Mouse (Mus musculus) midbrain, embryonic 10.5 days (tissue): Measurements from ENCODE around the gene Ndufb7. TPM values are rescaled to one million over a fixed set of nuclear protein-coding genes. Genes with fewer than 3 reads are reported as not detected.
"Not testable (repeated sequence)": the region's sequence is repeated elsewhere in the genome, so short reads cannot be mapped to it uniquely, and the experiment has no call there.

Experiments used
- DNase-seq: peaks from one replicate; pipeline ENCODE4 v3.0.0-alpha.2; 2017; ENCODE audit warnings: low spot score
- H3K27ac ChIP-seq: fragments of 300-500 bp; sonication (generic); replicated peaks from 2 replicates; pipeline ENCODE4 v1.5.1; 2016; ENCODE audit warnings: mild to moderate bottlenecking
- H3K27me3 ChIP-seq: fragments of 300-500 bp; sonication (generic); 2 replicates; pipeline ENCODE4 v1.6.1; 2016; ENCODE audit warnings: low read depth, mild to moderate bottlenecking; ENCODE audit not compliant: poor library complexity, severe bottlenecking
- H3K36me3 ChIP-seq: fragments of 300-500 bp; sonication (generic); 2 replicates; pipeline ENCODE4 v1.6.1; 2016; ENCODE audit warnings: mild to moderate bottlenecking, moderate library complexity
- H3K4me1 ChIP-seq: fragments of 300-500 bp; sonication (generic); 2 replicates; pipeline ENCODE4 v1.6.1; 2016
- H3K4me3 ChIP-seq: fragments of 300-500 bp; sonication (generic); 2 replicates; pipeline ENCODE4 v1.5.1; 2016; ENCODE audit warnings: mild to moderate bottlenecking, moderate library complexity
- H3K9me3 ChIP-seq: fragments of 300-500 bp; sonication (generic); replicated peaks from 2 replicates; pipeline ENCODE4 v1.6.1; 2016; ENCODE audit warnings: mild to moderate bottlenecking
- WGBS: fragments of 180-500 bp; shearing (Covaris S2); methylation state at CpG from one replicate; pipeline ENCODE4 v1.1.7; 2016; 5-methylcytosine and 5-hydroxymethylcytosine counted together
- polyA plus RNA-seq: library from polyadenylated mRNA; unstranded; fragments of >200 nt; fragmentation: Nextera tagmentation; extraction: Ambion mirVana; gene quantifications from 2 replicates; pipeline ENCODE4 v1.2.1, GENCODE M21; 2016

The Ndufb7 gene
- polyA plus RNA-seq, 1 experiment from 2014 or later, result 354 TPM

DNA sequence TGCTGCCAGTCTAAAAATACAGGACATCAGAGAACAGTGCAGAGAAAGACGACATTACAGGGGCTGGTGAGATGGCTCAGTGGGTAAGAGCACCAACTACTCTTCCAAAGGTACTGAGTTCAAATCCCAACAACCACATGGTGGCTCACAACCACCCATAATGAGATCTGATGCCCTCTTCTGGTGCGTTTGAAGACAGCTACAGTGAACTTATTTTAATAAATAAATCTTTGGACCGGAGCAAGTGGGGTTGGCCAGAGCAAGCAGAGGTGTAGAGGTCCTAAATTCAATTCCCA lies 28.5 kb downstream of the Ndufb7 start:
- WGBS, result 64% methylated on average over 3 of the region's 3 CpGs
- peaks cover 34% of the 10 kb centered on the region for H3K4me1 ChIP-seq
- H3K27me3 ChIP-seq, H3K9me3 ChIP-seq, DNase-seq: not testable (repeated sequence)
- peaks cover 20% of the 10 kb centered on the region for H3K36me3 ChIP-seq
- H3K27ac ChIP-seq, result peak overlapping the region; percentile 96
- H3K4me3 ChIP-seq, result peak overlapping the region; percentile 82

DNA sequence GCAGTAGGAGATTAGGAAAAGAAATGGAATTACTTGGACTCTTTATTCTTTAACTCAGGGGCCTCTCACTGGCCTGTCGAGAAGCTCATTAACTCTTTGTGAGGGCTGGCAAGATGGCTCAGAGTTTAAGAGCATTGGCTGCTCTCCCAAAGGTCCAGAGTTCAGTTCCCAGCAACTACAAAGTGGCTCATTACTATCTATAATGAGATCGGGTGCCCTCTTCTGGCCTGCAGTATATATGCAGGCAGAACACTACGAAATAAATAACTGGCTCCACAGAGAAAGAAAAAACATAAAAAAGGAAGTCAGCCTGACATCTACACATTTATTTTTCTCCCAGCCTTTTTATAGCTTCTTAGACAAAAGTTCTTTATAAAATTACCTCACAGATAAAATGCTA lies 29.9 kb downstream of the Ndufb7 start:
- no peak for DNase-seq
- Histone ChIP-seq H3K9me3 (no peaks in the 10 kb centered on the region), H3K27ac (no peak overlapping the region), H3K4me3 (no peak overlapping the region), H3K27me3 (no peaks in the 10 kb centered on the region), H3K36me3 (peaks cover 10% of the 10 kb centered on the region), H3K4me1 (peaks cover 30% of the 10 kb centered on the region)
- 21% methylated on average over 3 of the region's 3 CpGs for WGBS

DNA sequence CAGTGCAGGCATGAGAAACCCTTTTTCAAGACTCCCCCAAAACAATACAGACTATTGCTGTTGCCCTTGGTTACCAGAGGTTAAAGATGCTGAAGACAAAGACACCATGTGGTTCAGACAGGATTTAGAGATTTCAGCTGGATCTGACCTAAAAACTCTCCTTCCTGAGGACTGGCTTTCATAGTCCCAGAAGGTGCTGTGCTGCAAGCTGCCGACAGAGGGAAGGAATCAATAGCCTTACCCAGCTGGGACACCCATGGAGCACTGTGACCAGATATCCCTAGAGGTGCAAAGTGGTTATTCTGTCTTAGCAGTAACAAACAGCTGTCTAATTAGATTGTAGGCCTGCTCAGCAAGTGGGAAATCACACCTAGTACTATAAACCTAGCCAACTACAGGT lies 31.7 kb downstream of the Ndufb7 start:
- Histone ChIP-seq H3K4me1 (peaks cover 14% of the 10 kb centered on the region), H3K27me3 (no peaks in the 10 kb centered on the region)
- 0% methylated on average over 1 of the region's 1 CpGs for WGBS

DNA sequence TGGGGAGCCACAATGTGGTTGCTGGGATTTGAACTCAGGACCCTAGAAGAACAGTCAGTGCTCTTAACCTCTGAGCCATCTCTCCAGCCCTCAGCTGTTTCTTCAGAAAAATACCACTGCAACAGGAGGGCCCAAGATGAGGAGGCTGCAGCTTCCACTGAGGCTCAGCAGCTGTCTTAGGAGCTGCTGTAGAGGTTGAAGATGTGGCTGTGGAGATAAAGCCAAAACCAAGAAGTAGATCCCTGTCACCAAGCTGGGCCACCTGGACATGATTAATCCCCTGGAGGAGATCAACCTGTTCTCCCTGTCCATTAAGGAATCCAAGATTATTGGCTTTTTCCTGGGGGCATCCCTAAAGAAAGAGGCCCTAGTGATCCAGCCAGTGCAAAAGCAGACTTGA lies 33.3 kb downstream of the Ndufb7 start:
- Histone ChIP-seq H3K9me3 (no peaks in the 10 kb centered on the region), H3K27ac (no peak overlapping the region), H3K4me1 (peaks cover 9% of the 10 kb centered on the region), H3K4me3 (no peak overlapping the region), H3K27me3 (no peaks in the 10 kb centered on the region), H3K36me3 (no peaks in the 10 kb centered on the region)
- no peak for DNase-seq

More for the DNA sequence above, 31.7 kb downstream of the Ndufb7 start:
- Histone ChIP-seq H3K9me3 (no peaks in the 10 kb centered on the region), H3K36me3 (no peaks in the 10 kb centered on the region), H3K27ac (no peak overlapping the region), H3K4me3 (no peak overlapping the region)
- peak; percentile 43 for DNase-seq

DNA sequence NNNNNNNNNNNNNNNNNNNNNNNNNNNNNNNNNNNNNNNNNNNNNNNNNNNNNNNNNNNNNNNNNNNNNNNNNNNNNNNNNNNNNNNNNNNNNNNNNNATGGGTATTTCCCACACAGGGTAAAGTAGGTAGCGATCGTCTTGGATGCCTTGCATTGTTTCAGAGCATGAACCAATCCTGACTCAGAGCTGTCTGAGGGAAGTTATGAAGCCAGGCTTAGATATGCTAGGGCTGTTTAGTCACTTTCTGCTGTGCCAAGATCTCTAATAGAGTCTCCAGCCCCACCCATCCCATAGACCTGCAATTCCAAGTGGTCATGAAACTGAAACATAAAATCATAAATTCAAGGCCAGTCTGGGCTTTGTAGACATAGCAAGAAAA lies 36.2 kb downstream of the Ndufb7 start:
- no peak overlapping the region for H3K4me3 ChIP-seq
- DNase-seq, result no peak
- no peaks in the 10 kb centered on the region for H3K9me3 ChIP-seq
- H3K4me1 ChIP-seq, result peaks cover 16% of the 10 kb centered on the region
- H3K27me3 ChIP-seq, result no peaks in the 10 kb centered on the region
- 98% methylated on average over 2 of the region's 2 CpGs for WGBS
- no peaks in the 10 kb centered on the region for H3K36me3 ChIP-seq
- H3K27ac ChIP-seq, result no peak overlapping the region

DNA sequence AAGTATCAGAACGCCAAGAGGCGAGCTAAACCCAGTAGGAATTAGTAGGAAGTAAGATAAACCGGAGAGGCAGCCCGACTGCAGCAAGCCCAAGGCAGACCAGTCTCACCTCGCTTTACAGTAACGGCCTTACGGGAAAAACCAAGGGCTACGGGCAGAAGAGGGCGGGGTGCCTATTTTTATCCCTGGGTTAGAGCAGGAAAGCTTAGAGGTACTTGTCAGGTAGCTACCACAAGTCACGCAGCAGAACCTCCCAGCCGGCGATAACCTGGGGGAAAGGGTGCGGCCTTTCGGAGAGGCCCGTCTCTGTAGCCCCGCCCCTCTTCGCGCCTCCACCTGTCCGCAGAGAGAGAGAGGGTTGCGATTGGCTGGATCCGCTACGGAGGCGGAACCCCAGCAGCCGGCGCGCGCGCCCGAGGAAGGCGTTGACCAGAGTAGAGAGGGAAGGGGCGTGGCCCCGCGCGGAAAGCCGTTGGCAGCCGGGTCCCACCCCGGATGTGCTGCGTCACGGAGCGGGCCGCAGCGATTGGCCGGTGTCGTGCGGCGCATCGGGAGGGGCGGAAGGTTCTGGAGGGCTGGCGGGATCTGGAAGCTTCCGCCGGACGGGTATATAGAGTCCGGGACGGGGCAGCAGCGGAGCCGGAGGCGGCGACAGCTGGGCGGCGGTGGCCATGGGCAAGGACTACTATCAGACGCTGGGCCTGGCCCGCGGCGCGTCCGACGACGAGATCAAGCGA lies 41.4 kb downstream of the Ndufb7 start, which contains the start of the genes Tecr and Dnajb1:
Tecr (minus strand) TSS at position 311 of the 737 bp plus-strand sequence.
Dnajb1 (plus strand) TSS at position 533 of the 737 bp plus-strand sequence.
- Histone ChIP-seq H3K36me3 (peaks cover 34% of the 10 kb centered on the region), H3K27me3 (no peaks in the 10 kb centered on the region), H3K9me3 (no peaks in the 10 kb centered on the region), H3K4me1 (peaks cover 20% of the 10 kb centered on the region), H3K27ac (peak within 1 kb of the TSS; percentile 97), H3K4me3 (peak within 1 kb of the TSS; percentile 81)
- DNase-seq, result peak; percentile 99
- under 1% methylated on average over 69 of the region's 69 CpGs for WGBS

DNA sequence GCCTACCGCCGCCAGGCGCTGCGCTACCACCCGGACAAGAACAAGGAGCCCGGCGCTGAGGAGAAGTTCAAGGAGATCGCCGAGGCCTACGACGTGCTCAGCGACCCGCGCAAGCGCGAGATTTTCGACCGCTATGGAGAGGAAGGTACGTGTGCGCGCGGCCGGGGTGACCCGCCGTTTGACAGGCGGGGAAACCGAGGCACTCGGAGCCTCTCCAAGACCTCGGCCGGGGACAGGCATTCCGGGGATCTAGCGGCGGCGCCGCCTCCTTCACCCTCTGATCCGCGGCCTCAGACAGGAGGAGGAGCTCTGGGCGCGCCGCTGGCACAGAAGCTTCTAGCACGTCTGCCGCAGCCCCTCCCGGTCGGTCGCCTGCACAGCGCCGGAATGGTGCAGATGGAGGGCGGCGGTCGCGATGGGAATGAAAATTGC lies 41.9 kb downstream of the Ndufb7 start:
- peak overlapping the region; percentile 97 for H3K27ac ChIP-seq
- peaks cover 20% of the 10 kb centered on the region for H3K4me1 ChIP-seq
- DNase-seq, result peak; percentile 81
- no peaks in the 10 kb centered on the region for H3K27me3 ChIP-seq
- WGBS, result under 1% methylated on average over 51 of the region's 51 CpGs
- peaks cover 40% of the 10 kb centered on the region for H3K36me3 ChIP-seq
- H3K4me3 ChIP-seq, result peak overlapping the region; percentile 81
- no peaks in the 10 kb centered on the region for H3K9me3 ChIP-seq

DNA sequence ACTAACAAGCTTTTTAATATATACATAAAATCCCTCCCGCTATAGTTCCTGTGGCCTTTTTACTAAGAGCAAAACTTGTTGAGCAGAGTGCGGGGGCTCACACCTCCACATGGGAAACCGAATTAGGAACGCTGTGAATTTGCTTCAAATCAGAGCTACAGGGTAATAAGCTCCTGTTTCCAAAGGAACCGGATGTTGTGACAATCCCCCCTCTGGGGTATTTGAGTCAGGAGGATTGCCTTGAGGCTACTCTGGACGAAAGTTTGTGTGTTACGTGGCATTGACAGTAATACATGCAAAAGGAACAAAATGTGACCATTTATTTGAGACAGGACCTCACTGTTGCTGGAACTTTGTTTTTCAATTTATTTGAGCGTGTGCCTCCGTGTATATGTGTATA lies 42.6 kb downstream of the Ndufb7 start:
- WGBS, result 52% methylated on average over 9 of the region's 9 CpGs
- DNase-seq, result no peak
- no peaks in the 10 kb centered on the region for H3K27me3 ChIP-seq

DNA sequence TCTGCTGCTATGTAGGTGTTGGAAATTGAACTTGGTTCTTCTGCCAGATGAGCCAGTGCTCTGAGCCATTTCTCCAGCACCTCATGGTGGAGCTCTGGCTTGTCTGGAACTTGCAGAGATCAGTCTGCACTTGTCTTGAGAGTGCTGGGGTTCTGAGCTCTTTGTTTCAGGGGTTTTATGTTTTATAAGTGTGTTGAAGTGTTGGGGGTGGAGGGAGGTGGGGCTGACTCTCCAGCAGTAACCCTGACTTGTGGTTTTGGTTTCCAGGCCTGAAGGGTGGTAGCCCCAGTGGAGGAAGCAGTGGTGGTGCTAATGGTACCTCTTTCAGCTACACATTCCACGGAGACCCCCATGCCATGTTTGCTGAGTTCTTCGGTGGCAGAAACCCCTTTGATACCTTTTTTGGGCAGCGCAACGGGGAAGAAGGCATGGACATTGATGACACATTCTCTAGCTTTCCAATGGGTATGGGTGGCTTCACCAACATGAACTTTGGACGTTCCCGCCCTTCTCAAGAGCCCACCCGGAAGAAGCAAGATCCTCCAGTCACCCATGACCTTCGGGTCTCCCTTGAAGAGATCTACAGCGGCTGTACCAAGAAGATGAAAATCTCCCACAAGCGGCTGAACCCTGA lies 43.2 kb downstream of the Ndufb7 start:
- Histone ChIP-seq H3K9me3 (no peaks in the 10 kb centered on the region), H3K27me3 (no peaks in the 10 kb centered on the region), H3K4me1 (peaks cover 20% of the 10 kb centered on the region), H3K36me3 (peaks cover 51% of the 10 kb centered on the region), H3K27ac (no peak overlapping the region), H3K4me3 (peak overlapping the region; percentile 81)
- DNase-seq, result no peak
- 96% methylated on average over 10 of the region's 10 CpGs for WGBS

More for the DNA sequence above, 42.6 kb downstream of the Ndufb7 start:
- Histone ChIP-seq H3K27ac (peak overlapping the region; percentile 97), H3K36me3 (peaks cover 46% of the 10 kb centered on the region), H3K4me3 (peak overlapping the region; percentile 81), H3K9me3 (no peaks in the 10 kb centered on the region), H3K4me1 (peaks cover 20% of the 10 kb centered on the region)

DNA sequence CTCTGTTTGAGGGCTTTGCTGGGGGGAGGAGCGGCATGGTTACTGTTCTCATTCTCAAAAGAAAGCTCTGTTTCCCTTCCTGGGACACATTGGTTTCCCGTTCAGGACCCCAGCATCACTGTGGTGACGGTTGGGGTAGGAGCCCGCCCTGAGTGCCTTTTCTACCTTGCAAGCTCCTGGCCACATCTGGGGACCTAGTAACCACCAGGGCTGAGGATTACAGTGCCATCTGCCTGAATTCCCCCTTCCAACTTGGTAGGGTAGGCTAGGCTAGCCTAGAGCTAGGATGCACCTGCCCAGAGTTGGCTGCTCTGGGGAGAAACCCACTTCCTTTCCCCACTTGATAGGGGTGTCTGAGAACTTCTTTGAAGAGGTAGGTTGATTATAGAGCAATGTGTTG lies 45.5 kb downstream of the Ndufb7 start:
- peaks cover 51% of the 10 kb centered on the region for H3K36me3 ChIP-seq
- H3K4me3 ChIP-seq, result no peak overlapping the region
- 94% methylated on average over 4 of the region's 4 CpGs for WGBS
- no peaks in the 10 kb centered on the region for H3K27me3 ChIP-seq
- H3K4me1 ChIP-seq, result peaks cover 18% of the 10 kb centered on the region
- no peaks in the 10 kb centered on the region for H3K9me3 ChIP-seq
- DNase-seq, result no peak
- no peak overlapping the region for H3K27ac ChIP-seq

DNA sequence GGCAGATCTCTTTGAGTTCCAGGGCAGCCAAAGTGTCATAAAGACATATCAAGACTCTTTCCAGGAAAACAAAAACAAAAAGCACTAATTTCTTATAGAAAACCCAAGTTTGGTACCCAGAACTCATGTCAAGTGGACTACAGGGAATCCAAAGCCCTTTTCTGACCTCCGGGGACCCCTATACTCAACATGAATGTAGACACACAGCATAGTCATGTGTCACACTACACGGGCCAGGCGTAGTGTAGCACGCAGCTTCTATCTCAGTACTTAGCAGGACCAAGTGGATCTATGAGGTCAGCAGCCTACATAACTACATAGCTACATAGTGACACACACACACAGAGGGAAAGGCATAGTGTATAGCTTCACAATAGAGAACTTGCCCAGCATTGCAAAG lies 47.2 kb downstream of the Ndufb7 start:
- DNase-seq, result no peak
- H3K27me3 ChIP-seq, result no peaks in the 10 kb centered on the region
- H3K4me1 ChIP-seq, result peaks cover 11% of the 10 kb centered on the region
- peaks cover 51% of the 10 kb centered on the region for H3K36me3 ChIP-seq
- 92% methylated on average over 4 of the region's 4 CpGs for WGBS
- H3K4me3 ChIP-seq, result no peak overlapping the region
- no peaks in the 10 kb centered on the region for H3K9me3 ChIP-seq
- H3K27ac ChIP-seq, result no peak overlapping the region

DNA sequence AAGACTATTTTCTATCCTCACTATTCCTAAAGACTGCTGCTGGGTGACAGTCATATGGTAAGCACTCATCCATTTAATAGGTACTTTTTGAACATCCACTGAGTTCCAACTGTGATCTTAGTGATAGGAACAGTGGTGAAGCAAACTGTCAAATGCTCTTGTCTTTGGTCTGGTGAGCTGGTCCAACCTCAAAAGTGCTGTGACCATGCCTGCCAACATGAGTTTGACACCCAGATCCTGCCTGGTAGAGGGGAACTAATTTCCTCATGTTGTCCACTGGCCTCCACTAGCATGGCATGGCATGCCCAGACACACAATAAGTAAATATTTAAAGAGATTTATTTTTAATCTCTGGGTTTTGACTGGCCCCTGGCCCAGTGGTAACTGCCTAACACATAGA lies 50.2 kb downstream of the Ndufb7 start:
- Histone ChIP-seq H3K36me3 (peaks cover 28% of the 10 kb centered on the region), H3K27ac (no peak overlapping the region), H3K27me3 (peaks cover 6% of the 10 kb centered on the region; the same call in 1 of the 2 replicates), H3K4me1 (no peaks in the 10 kb centered on the region), H3K4me3 (no peak overlapping the region), H3K9me3 (no peaks in the 10 kb centered on the region)
- no peak for DNase-seq

DNA sequence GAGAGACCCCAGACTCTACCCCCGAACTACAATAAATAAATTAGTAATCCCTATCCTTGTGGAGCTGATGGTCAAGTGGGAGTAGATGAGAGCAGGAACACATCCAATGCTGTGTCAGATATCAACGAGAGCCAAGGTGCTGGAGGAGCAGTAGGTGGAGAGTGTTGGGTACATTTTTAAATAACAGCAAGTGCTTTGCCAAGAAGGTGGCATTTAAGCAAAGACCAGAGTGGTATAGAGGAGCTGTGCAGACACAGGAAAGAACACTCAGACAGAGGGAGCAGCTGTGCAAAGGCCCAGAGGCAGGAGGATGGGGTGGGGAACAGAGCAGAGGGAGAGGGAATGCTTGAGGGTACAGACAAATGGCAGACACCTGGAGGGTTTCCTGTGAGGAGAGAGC lies 50.6 kb downstream of the Ndufb7 start:
- no peak overlapping the region for H3K27ac ChIP-seq
- no peaks in the 10 kb centered on the region for H3K9me3 ChIP-seq
- H3K27me3 ChIP-seq, result peaks cover 7% of the 10 kb centered on the region; the same call in 1 of the 2 replicates
- no peak for DNase-seq
- H3K36me3 ChIP-seq, result peaks cover 23% of the 10 kb centered on the region
- peaks cover 3% of the 10 kb centered on the region; the same call in 1 of the 2 replicates for H3K4me1 ChIP-seq
- 93% methylated on average over 2 of the region's 2 CpGs for WGBS
- H3K4me3 ChIP-seq, result no peak overlapping the region
